Mouse (Mus musculus): ENCODE data around the gene Pygb.

The Pygb gene

GRCm38 (mm10) chr2:150786251-150787180, at the start of gene Pygb:
TSS of gene Pygb (plus strand) at chr2:150786735.
- peak; percentile 70 to 78 for DNase-seq

- no peak for DNase-seq
These were observed 48.7 kb upstream of the Pygb start for GRCm38 (mm10) chr2:150737881-150738280.

GRCm38 (mm10) chr2:150740145-150740841, 46.2 kb upstream of the Pygb start:
- no peak for DNase-seq

GRCm38 (mm10) chr2:150741405-150741804, 45.1 kb upstream of the Pygb start:
- DNase-seq, result no peak

GRCm38 (mm10) chr2:150745016-150745415, 41.5 kb upstream of the Pygb start:
- DNase-seq, result no peak

GRCm38 (mm10) chr2:150748854-150749253, 37.7 kb upstream of the Pygb start, which contains the start of gene Entpd6:
TSS of gene Entpd6 (plus strand) at chr2:150749042.
- DNase-seq, result peak; percentile 89 to 93

GRCm38 (mm10) chr2:150749283-150749682, 37.3 kb upstream of the Pygb start:
- no peak for DNase-seq

- DNase-seq, result peak; percentile 22 to 35
These were observed 36.2 kb upstream of the Pygb start for GRCm38 (mm10) chr2:150750129-150750979.

GRCm38 (mm10) chr2:150755016-150755415, 31.5 kb upstream of the Pygb start:
- no peak for DNase-seq

- DNase-seq, result no peak
These were observed 25.1 kb upstream of the Pygb start for GRCm38 (mm10) chr2:150761476-150761875.

- no peak for DNase-seq
These were observed 20.9 kb upstream of the Pygb start for GRCm38 (mm10) chr2:150765619-150766018.

- DNase-seq, result no peak
These were observed 20.3 kb upstream of the Pygb start for GRCm38 (mm10) chr2:150766083-150766862.

- DNase-seq, result no peak
These were observed 17.9 kb upstream of the Pygb start for GRCm38 (mm10) chr2:150768678-150769077.

GRCm38 (mm10) chr2:150770747-150771146, 15.8 kb upstream of the Pygb start:
- DNase-seq, result no peak

- no peak for DNase-seq
These were observed 15.4 kb upstream of the Pygb start for GRCm38 (mm10) chr2:150771169-150771568.

GRCm38 (mm10) chr2:150771996-150772395, 14.5 kb upstream of the Pygb start:
- no peak for DNase-seq

- DNase-seq, result no peak
These were observed 13.9 kb upstream of the Pygb start for GRCm38 (mm10) chr2:150772466-150773119.

GRCm38 (mm10) chr2:150782801-150783200, 3.7 kb upstream of the Pygb start:
- no peak for DNase-seq

- peak in 1 of 2 experiments; percentile 20 for DNase-seq
These were observed 768 bp downstream of the Pygb start for GRCm38 (mm10) chr2:150787234-150787771.

GRCm38 (mm10) chr2:150788768-150789550, 2.4 kb downstream of the Pygb start:
- peak in 1 of 2 experiments; percentile 18 for DNase-seq
